Mouse (Mus musculus) layer of hippocampus, adult 9-10 months (tissue): ENCODE results near the gene Gad1.
"Not testable (repeated sequence)": the region's sequence is repeated elsewhere in the genome, so short reads cannot be mapped to it uniquely, and the experiment has no call there.

Source experiments
- DNase-seq: peaks from one replicate; pipeline ENCODE4 v3.0.0; 2022; ENCODE audit warnings: low spot score

The Gad1 gene

GRCm38 (mm10) chr2:70552772-70553171 lies at the start of gene Gad1:
Gene Gad1, plus strand, starts transcription at chr2:70553072.
- DNase-seq, result no peak

DNA sequence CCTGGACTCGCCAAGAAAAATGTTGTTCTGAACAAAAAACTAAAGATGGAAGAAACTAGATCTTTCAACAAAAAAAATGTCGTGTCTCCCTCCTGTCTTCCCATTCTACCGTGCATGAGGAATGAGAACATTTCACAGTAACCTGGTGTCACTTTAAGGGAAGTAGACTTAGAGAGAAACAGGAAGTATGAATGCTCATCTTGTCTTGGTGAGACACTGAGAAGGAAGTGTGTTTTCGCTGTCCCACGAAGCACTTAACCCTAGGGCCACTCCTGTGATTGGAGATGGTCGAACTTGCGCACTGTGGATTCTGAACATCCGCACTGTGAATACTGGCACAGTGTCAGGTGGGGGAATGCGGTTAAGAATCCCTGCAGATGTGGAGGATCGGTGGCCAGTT lies 49.4 kb upstream of the Gad1 start:
- DNase-seq, result no peak

DNA sequence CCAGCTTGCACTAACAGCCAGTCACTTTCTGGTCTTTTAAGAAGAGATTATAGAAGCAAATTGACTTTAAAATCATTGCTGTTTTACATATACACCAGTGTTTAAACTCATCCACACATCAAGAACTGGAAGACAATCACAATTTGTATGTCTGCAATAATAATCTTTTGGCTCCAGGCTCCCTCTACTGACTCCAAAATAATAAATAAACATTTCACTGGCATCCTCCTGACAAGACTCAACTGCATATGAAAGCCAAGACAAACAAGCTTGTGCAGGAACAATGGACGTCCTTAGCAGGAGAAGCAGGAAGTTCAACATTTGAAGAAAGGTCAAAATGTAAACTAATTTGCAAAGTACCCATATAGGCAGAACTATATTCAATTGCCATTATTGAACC lies 47.6 kb upstream of the Gad1 start:
- DNase-seq, result no peak

- DNase-seq, result no peak
These were observed 47.0 kb upstream of the Gad1 start for GRCm38 (mm10) chr2:70505896-70506295.

- DNase-seq, result no peak
These were observed 46.5 kb upstream of the Gad1 start for GRCm38 (mm10) chr2:70506372-70506771.

DNA sequence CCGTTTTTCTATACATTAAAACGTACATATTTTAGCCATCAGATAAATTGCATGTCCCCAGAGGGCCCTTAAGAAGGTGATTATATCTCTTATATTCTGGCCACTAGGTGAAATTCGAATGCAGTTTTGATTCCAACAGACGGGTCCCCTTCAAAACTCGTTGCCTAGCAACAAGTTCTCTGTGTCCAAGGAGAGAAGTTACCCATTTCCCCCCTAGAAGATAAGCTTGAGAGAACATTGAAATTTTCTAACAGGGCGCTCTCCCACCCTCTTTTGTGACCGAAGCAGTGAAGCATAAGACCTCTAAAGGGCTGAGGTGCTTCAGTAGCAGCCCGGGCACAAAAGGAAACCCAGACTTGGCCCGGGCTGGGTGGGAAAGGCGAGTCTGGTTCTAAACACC lies 44.4 kb upstream of the Gad1 start, which contains the start of gene Erich2:
Erich2 (plus strand) TSS at position 324 of the 400 bp plus-strand sequence.
- no peak for DNase-seq

DNA sequence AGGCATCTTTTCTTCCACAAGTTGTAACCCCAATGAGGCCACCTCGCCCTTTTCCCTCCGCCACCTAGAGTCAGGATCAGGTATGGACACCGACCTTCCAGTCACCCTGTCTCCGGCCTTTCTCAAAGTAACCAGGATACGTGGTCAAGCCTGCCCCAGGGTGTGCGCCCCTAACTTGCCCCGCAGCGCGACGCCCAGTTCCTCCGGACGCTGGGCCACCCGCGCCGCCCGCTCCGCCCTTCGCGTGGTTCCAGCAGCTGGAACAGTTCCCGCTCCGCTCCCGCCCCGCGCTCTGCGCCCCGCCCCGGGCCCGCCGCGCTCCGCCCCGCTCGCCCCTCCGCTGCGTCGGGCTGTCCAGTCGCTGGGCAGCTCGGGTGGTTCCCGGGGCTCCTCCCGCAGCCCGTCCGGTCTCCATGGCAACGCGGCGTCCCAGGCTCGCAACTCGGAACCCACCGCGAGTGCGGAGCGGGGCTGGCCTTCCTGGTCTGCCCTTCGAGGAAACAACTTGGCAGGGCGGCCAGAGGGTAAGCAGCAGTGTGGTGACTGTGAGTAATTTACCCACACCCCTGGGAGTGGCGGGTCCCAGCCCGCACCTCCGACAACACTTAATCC lies 43.7 kb upstream of the Gad1 start:
- no peak for DNase-seq

DNA sequence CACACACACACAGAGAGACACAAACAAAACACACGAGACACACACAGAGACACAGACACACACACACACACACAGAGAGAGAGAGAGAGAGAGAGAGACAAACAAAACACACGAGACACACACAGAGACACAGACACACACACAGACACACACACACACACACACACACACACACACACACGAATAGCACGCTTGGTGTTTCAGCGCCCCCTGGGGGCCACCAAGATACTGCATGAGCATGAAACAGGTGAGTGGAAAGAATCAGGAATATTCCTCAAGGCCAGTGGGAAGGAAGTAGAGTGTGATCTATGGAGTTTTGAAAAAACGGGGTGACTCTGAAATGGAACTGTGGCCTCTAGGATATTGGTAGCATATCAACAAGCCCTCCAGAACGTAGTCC lies 14.6 kb upstream of the Gad1 start:
- not testable (repeated sequence) for DNase-seq

GRCm38 (mm10) chr2:70550671-70551070 lies 2.2 kb upstream of the Gad1 start:
- DNase-seq, result no peak

DNA sequence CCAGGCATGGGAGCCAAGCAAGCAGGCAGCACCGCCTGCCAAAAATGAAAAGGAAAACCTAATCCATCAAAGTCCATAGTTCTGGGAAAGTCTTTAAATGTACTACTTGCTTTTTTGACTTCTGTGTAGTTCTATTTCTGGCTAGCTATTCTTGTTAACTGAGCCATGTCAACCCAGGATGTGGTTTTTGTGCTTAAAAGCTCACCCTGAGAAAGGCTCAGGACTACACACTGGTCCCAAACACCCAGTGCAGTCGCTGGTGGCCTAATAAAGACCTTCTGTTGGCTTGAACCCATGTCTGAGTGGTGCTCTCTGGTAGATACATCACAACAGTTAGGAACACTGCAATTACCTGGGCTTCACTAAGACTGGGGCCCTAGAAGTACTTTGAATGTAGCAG lies 1.4 kb upstream of the Gad1 start:
- no peak for DNase-seq

DNA sequence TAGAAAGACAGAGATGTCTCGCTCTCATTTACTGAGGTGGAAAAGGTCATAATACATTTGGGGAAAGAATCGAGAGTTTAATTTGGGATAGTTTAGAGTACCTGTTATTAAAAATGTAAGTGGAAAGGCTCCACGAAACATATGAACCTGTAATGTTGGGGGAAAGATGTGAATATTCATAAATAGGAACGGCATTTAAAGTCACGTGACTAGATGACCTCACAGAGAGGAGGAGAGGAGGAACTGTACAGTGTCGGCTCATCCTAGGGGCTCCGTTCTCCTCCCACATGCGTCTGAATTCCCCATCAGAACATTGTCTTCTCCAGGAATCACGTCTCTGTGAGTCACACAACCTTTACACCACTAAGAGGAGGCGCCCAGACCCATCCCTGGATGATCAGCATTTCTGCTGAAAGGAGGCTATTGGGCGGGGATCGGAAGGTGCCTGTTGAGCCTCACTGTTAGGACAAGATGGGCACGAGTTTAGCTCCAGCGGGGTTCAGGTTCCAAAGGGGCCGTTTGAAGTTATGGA lies 739 bp upstream of the Gad1 start:
- DNase-seq, result no peak

DNA sequence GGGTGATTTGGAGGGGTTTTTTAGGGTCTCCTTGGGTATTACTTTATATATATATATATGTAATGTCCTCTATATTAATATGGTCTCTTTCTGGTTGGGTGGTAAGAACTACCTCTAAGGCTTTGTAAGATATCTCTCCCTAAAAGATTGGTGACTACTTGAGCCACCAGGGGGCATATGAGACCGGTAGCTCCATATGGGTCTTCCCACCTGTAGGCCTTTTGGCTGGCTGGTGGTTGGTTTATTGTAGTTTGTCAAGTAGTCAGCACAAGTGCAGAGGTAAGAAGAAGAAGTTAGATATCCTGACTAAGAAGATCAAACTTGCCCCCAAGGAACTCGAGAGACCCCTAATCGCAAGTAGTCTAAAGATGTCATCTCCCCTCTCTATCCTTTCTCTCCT lies 954 bp downstream of the Gad1 start:
- DNase-seq, result no peak

- peak; percentile 82 for DNase-seq
These were observed 5.4 kb downstream of the Gad1 start for GRCm38 (mm10) chr2:70558112-70558842.

DNA sequence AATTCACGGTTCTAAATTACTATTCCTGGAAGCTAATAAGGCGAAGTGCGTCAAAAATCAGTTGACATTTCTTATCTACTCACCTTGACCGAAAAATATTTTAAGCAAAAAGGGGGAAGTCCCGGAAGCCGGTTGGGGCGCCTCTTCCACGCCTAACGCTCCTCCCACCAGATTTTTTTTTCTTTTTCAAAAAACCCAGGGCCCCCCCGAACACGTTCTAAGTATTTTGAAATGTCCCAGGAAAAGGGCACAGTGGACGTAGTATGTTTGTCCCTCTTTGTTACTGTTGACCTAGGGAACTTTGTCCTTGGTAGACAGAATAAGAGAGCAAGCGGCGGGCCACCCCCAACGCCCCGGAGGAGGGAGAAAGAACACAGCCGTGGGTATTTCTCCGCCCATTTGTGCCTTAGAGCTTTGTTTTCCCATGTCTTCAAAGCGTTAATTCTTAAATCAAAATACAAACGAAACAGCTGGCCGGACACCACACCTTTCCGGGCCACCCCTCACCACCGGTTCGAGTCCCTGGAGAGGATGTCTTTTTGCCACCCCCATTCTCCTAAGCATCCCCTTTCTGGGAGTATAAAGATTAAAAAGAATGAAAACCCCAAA lies 6.1 kb downstream of the Gad1 start:
- DNase-seq, result no peak

DNA sequence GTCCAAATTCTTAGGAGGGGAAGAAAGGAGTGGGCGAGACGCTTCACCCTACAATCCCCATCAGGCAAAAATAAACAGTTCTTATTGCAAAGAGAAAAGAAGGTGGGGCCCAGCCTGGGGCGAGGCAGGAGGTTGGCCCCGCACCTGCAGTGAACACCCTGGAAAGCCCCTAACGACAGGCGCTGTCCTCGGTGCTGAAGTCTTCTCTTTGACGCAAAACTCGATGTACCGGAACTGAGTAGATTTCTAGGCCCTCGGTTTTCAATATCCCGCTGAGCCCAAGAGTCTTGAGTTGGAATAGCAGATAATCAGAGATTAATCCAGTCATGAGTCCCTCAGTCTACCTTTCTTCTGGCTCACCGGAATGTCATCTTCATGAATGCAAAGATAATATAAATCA lies 6.6 kb downstream of the Gad1 start:
- DNase-seq, result no peak

DNA sequence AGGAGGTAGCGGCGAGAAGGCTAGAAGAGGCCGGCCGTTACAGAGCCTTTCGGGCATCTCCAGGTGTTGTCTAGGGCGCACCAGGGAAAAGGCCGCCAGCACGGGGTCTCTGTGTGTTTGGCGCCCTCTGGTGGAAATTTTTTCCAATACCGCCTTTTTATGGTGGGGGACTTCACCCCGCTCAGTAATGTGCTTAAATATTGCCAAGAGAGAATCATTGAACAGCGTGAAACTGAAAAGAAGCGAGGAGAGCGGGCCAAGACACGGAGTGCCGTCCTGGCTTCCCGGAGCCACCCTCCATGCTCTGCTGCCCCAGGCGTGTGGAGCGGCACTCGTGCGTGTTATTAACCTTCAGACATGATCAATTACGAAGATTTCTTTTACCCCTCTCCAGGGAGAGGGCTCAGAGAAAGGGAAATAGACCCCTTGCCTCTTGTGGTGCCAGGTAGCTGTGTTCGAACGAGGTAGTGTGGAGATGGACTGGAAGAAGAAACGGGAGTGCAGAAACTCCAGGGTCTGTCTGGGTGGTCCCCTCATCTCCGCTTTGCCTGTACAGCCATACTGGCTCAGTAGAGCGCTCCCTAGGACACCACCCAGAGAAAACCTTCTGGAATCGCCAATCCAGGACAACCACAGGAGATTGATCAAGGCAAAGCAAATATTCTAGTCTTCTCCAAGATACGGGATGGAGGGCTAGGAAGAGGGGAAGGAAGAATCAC lies 8.4 kb downstream of the Gad1 start:
- DNase-seq, result no peak

- no peak for DNase-seq
These were observed 9.2 kb downstream of the Gad1 start for GRCm38 (mm10) chr2:70562011-70562491.

- DNase-seq, result no peak
These were observed 9.7 kb downstream of the Gad1 start for GRCm38 (mm10) chr2:70562611-70562980.

DNA sequence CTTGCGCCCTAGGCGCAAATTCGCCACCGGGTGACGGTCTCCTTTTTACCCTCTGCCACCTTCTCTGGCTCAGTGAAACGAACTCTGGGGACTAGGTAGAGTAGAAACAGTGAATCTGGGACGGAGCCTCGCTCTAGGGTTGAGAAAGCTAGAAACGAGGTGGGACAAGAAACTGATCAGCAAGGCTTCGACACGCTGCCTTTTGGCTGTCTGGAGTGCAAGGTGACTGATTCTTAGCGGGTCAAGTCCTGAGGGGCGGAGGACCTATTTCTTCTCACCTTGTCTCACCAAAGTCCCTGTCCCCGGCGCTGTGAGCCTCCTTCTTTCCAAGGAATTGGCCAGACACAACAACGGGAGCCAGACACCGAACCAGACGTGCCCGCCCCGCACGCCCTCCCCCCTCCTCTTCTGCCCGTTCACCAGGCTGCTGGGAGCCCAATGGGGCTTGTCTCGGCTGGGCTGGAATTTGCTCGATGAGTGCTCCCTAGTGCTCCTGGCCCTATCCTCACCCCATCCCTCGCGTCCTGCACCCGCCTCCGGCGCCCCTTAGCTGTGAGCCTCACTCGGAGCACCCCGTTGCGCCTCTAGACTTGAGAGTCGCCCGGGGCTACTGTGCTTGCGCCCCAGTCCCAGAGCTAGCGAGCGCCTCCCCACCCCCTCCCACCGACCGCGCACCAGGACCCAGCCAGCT lies 10.3 kb downstream of the Gad1 start:
- DNase-seq, result no peak

- DNase-seq, result no peak
These were observed 11.1 kb downstream of the Gad1 start for GRCm38 (mm10) chr2:70563721-70564645.
